Mouse (Mus musculus) right cerebral cortex, adult 2 months (tissue): ENCODE measurements around the gene Nps.
A peak's percentile ranks its signal among the peaks of the same experiment; 100 is the strongest.

Source experiments
- DNase-seq, 2 experiments: peaks; one replicate each; pipeline ENCODE4 v3.0.0; 2021 to 2022; ENCODE audit warnings: low spot score in 2 of 2

Gene Nps

GRCm38 (mm10) chr7:135258053-135258753, at the start of gene Nps:
Gene Nps, plus strand, starts transcription at chr7:135258703.
- peak; percentile 5 to 7 for DNase-seq

DNA sequence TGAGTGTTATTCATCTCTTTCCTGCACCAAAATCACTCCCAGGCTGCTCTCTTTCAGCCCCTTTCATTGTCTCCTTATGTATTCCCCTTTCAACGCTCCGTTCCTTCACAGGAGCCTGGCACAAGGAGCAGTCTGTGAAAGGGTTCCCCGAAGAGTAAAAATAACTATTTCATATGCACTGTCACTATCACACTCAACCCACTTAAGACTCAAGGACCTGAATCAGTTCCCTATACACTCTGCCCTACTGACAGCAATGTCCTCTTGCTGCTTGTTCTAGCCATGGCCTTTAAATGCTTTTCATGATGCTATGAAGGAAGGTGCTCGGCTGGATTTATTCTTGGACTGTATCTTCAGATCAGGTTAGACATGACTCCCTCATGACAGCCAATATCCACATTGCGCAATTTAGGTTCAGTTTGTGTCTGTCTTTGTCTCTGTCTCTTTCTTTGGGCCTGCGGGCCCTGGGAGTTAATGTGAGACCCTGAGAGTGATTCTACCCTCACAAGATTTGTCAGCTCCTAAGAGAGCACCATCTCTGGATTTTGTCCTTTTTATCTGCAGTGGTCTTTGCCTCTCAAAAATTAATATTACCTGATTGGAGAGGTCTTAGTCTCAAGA, 49.4 kb upstream of the Nps start:
- DNase-seq, result no peak

DNA sequence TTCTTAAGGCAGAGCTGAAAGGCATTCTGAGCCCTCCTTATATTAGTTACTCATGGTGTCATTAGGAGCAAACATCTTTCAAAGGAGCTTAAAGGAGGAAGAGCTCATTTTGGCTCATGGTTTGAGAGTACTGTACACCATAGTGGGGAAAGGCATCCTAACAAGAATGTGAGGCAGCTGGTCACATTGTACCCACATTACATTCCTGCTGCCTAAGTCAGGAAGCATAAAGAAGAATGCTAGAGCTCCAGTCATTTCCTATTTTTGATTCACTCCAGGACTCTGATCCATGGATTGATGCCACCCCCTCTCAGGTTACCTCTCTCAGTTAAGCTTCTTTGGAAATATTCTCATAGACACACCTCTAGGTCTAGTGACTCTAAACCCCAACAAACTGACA, 48.2 kb upstream of the Nps start:
- DNase-seq, result no peak

DNA sequence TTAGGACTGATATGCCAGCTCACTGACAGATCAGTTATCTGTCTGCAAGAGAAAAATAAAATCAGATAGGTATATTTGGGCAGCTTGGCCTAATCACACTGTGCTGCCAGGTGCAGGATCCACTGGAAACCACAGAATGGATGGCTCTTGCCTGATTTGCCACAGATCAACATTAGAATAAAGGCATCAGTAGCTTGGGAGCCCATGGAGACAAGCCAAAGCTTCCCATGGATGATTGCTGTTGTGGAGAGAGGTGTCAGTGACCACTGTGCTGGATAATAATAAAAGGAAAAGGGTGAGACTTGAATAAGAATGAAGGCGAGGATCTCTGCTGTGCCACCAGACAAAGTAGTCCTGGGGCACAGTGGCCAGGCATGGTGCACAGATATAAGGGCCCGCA, 47.7 kb upstream of the Nps start:
- DNase-seq, result no peak

- DNase-seq, result no peak
These were observed 46.0 kb upstream of the Nps start for GRCm38 (mm10) chr7:135212505-135212904.

- DNase-seq, result peak in 1 of 2 experiments; percentile 7
These were observed 37.0 kb upstream of the Nps start for GRCm38 (mm10) chr7:135221475-135221874.

GRCm38 (mm10) chr7:135226021-135226420, 32.5 kb upstream of the Nps start:
- no peak for DNase-seq

DNA sequence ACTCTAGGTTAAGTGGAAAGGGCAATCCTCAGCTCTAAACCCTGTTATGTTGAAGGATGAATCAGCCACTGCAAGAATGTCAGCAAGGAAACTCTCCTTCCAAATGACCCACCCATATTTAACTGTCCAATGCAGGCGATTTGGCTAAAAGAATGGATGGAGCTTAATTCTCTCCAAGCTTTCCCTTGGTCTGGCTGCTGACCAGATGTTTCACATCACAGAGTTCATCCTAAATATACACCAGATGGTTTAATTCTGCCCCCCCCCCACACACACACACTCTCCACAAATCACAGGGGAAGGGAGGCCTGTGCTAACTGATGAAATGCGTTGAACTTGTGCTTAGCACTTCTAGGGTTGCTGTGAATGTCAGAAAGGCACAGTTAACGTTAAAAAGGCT, 21.4 kb upstream of the Nps start:
- no peak for DNase-seq

- no peak for DNase-seq
These were observed 19.1 kb upstream of the Nps start for GRCm38 (mm10) chr7:135239441-135239840.

- DNase-seq, result no peak
These were observed 18.5 kb upstream of the Nps start for GRCm38 (mm10) chr7:135240006-135240405.

DNA sequence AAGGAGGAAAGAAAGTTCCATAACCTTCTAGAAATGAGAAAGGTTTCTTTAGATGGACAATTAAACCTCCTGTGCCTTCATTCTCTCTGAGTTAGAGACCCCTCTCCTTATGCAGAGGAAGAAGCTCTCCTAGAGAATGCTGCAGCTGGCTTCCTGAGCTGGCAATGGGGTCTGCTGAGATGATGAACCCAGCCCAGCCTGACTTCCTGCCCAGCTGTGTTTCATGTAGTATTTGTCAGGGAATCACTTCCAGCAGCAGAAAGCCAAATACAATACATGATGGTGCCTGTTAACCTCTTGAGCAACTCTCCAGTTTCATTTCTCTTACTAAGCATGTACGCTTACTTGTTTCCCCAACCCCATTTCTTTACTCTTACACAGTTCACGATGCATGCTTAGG, 17.9 kb upstream of the Nps start:
- DNase-seq, result no peak

GRCm38 (mm10) chr7:135244171-135244880, 14.2 kb upstream of the Nps start:
- no peak for DNase-seq

DNA sequence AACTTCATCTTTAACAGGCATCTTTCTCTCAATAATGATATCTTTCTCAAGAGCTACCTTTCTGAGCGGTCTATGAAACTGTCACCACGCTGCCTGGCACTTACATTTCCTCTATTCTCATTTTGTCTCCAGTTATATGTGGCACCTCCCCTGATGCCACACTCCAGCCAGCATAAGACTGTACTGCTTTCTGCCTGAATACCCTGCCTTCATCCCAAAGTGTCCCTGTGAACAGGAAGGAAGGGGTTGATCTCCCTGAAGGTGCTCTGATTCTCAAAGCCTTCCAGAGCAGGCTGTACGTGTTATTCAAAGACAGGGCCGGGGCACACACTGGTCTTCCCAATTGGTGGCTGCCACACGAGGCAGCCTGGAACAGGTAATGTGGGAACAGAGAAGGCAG, 12.1 kb upstream of the Nps start:
- no peak for DNase-seq

- DNase-seq, result no peak
These were observed 5.3 kb upstream of the Nps start for GRCm38 (mm10) chr7:135253249-135253648.

GRCm38 (mm10) chr7:135254423-135254822, 4.1 kb upstream of the Nps start:
- no peak for DNase-seq

DNA sequence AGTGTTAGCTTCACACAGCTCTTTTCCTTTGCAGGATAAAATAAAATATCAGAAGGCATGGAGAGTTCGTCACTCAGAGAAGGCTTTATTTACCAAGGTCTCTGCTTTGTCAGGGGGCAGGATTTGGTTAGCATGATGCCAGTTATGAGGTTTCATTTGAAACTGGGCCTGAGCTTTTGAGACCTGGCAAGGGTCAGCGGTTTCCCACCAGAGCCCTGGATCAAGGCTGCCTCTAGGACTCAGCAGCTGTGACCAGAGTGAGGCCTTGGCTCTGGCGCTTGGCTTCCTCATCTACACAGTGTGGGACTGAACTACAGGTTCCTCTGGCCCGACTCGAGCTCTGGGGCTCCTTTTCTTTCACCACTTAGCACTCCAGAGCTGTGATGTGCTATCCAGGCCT, 12.5 kb downstream of the Nps start:
- DNase-seq, result no peak

- no peak for DNase-seq
These were observed 24.7 kb downstream of the Nps start for GRCm38 (mm10) chr7:135283212-135283611.

DNA sequence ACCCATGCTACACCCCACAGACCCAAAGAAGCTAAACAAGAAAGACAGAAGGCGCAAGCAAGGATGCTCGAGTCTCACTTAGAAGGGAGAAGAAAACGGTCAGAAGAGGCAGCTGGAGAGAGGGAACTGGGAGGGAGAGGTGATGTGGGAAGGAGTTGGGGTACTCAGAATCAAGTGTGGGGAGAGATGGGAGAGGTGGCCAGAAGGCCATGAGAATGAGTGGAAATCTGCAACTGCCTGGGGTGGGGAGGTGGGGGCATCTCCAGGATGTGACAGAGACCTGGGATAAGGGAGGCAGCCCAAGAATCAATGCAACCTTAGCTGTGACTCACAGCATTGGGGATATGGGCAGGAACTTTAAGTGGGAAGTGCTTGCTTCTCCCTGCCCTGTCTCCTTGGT, 31.5 kb downstream of the Nps start:
- DNase-seq, result no peak

DNA sequence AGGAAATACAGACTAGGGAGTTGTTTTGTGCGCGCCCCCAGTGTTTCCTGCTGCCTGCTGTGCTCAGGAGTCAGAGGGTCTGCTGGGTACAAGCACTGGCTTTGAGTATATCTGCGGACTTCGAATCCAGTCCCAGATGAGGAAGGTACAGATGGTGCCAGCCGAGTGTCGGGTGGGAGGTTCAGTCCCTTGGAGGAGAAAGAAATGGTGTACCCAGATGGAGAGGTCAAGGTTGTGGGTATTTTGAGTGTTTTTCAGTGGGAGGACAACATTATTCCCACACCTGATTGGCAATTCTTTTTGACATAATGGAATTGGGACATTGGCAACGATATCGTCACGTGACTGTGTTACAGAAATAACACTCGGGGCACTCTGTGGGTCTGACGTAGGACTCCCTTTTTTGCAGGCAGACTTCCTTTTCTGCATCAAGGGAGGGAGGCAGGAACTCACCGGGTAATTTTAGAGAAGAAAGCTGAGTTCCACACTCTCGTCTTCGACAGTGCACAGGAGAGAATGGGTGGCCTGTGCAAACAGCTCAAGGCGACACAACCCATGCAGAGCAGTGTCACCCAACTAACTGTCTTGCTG, 33.2 kb downstream of the Nps start:
- DNase-seq, result peak; percentile 31 to 37

DNA sequence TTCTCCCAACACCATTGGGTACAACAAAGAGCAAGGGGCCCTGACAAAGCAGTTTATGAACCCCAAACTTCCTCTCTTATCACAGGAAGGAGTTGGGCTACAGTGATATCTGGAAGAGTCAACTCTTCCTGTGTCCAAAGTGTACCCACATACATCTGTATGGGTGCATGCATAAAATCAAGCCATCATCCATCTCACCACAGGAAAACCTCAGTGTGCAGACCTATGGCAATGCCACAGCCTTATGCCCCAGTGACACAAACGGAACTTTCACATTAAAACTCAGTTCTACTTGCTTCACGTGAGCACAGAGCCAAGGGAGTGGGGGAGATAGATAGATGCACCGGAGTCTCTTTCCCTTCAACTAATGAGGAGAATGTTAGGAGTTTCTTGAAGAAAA, 36.0 kb downstream of the Nps start:
- no peak for DNase-seq

- peak; percentile 6 to 9 for DNase-seq
These were observed 46.0 kb downstream of the Nps start for GRCm38 (mm10) chr7:135304496-135304895.
